ENCODE assay signal across 8 mouse cellular contexts in the genomic region with DNA sequence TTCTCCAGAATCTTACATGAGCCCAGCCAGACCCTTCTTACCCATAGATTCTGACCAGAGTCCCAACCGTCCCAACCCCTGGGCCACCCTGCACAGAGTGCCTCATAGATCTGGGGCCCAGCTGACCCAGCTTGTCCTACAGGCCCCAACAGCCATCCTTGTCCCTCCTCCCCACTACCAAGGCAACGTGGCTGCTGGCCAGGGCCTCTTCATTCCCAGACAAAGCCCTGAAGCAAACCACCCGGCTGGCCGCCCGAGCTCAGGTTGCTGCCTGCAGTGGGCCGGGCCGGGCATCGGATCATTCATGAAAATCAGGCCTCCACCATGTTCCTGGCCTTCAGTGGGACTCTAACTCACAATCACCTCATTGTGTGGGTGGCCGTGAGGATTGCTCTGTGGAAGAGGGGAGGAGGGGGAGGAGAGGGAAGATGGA.
DNase-seq lines count a peak whose midpoint lies in the region; ATAC-seq and TF ChIP-seq lines count a peak whose summit lies in the region.

No protein-coding gene starts in this region.

- H3K36me3 ChIP-seq in intestine, embryonic 15.5 days, result no peaks in the 10 kb centered on the region

- no peak overlapping the region for H3K4me2 ChIP-seq in intestine, embryonic 15.5 days (replicated peaks)

- WGBS in intestine, embryonic 15.5 days, result 41% methylated on average over 9 of the region's 9 CpGs
- WGBS in lung, adult 2 months, result 49% methylated on average over 9 of the region's 9 CpGs

- H3K9ac ChIP-seq in intestine, embryonic 15.5 days, result no peak overlapping the region

- ATAC-seq in intestine, embryonic 15.5 days, result peak; percentile 64

- intact Hi-C loops in gastrocnemius, postnatal 14 days (cut with DNase I; ENCODE audit: low total_unique reads), result loop anchor here (2.0 to 5.0 kb wide), 2 partner anchors 73 to 287 kb away; no protein-coding TSS in a partner anchor
- intact Hi-C loops in gastrocnemius, adult 2 months (cut with DNase I), result no loop called here

- H3K27me3 ChIP-seq in intestine, embryonic 15.5 days (replicated peaks), result no peaks in the 10 kb centered on the region

- TF ChIP-seq CTCF in gastrocnemius, adult 2 months (IDR thresholded peaks at IDR 0.05), result no peak
- TF ChIP-seq CTCF in lung, adult 2 months (IDR thresholded peaks at IDR 0.05; ENCODE audit: insufficient read depth, low read length), result no peak

- peak; percentile 57 for DNase-seq in gastrocnemius, postnatal 14 days
- no peak for DNase-seq in gastrocnemius, adult 2 months
- DNase-seq in urinary bladder, postnatal 4 days (ENCODE audit: low spot score in 2 of 2), result peak; percentile 65 to 66
- no peak for DNase-seq in urinary bladder, adult 2 months (ENCODE audit: low spot score)
- DNase-seq in lung, adult 2 months, result peak; percentile 50
- DNase-seq in right cerebral cortex, postnatal 25 days, result peak; percentile 62
- DNase-seq in thymus, postnatal 25 days, result no peak

- no peaks in the 10 kb centered on the region for H3K9me3 ChIP-seq in intestine, embryonic 15.5 days

- no peak overlapping the region for H3K27ac ChIP-seq in gastrocnemius, adult 2 months
- peak overlapping the region; percentile 56; the same call in 1 of the 2 replicates for H3K27ac ChIP-seq in intestine, embryonic 15.5 days

- TF ChIP-seq POLR2A in lung, adult 2 months (IDR thresholded peaks at IDR 0.05; ENCODE audit: borderline replicate concordance, extremely low read depth, low read depth, low read length), result no peak

- peaks cover 23% of the 10 kb centered on the region for H3K4me1 ChIP-seq in intestine, embryonic 15.5 days (replicated peaks)
- H3K4me1 ChIP-seq in lung, adult 2 months (ENCODE audit: control insufficient read depth, insufficient read depth, low read length), result no peaks in the 10 kb centered on the region

- no peak overlapping the region for H3K4me3 ChIP-seq in gastrocnemius, adult 2 months
- no peak overlapping the region for H3K4me3 ChIP-seq in intestine, embryonic 15.5 days (replicated peaks)
- H3K4me3 ChIP-seq in lung, adult 2 months (replicated peaks; ENCODE audit: extremely low read depth, low read depth, low read length), result no peak overlapping the region

Comparison
In these comparisons a context has a peak if more than half of its experiments do, and no peak if none do; other contexts are left out.
1. DNase-seq: peak in gastrocnemius, postnatal 14 days (single experiment), urinary bladder, postnatal 4 days (2 of 2), lung, adult 2 months (single experiment) and right cerebral cortex, postnatal 25 days (single experiment); none in gastrocnemius, adult 2 months (single experiment), urinary bladder, adult 2 months (single experiment) and thymus, postnatal 25 days (single experiment).